Mouse (Mus musculus): Measurements from ENCODE around the gene Cabcoco1. TPM values are rescaled to one million over a fixed set of nuclear protein-coding genes. Genes with fewer than 3 reads are reported as not detected.

Cabcoco1 gene
- polyA plus RNA-seq, 1 experiment from 2014 or later, result 4.0 TPM

DNA sequence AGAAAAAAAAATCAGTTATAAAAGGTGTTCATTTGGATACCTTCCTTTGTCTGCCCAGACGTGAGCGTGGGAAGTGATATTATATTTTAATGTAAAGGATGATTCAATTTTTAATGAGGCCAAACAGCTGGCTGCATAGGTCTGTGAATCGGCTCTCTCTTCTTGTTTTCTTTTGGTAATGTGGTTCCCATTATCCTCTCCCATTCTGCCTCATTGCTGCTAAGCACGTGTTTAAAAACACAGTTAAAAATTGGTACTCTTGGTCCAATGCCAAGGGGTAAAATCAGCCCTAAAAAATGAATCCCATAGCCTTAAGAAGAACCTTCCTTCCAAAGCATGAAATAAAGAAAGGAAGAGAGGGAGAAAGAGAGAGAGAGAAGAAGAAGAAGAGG lies 17.1 kb upstream of the Cabcoco1 start:
- no peak overlapping the region for H3K9ac ChIP-seq (ENCODE audit: low read depth, low read length)
- H3K4me3 ChIP-seq (ENCODE audit: low read depth, low read length), result no peak overlapping the region
- no peaks in the 10 kb centered on the region for H3K4me1 ChIP-seq (replicated peaks; ENCODE audit: control insufficient read depth, insufficient read depth, low read length)
- TF ChIP-seq CTCF (IDR thresholded peaks at IDR 0.05; ENCODE audit: low read depth), result no peak
- 64% methylated on average over 4 of the region's 4 CpGs for WGBS
- H3K4me2 ChIP-seq (replicated peaks; ENCODE audit: low read depth), result no peak overlapping the region
- no peaks in the 10 kb centered on the region for H3K9me3 ChIP-seq (ENCODE audit: control insufficient read depth)
- H3K27me3 ChIP-seq (replicated peaks; ENCODE audit: control insufficient read depth, insufficient read depth, low read length), result no peaks in the 10 kb centered on the region
- no peaks in the 10 kb centered on the region for H3K36me3 ChIP-seq (ENCODE audit: control insufficient read depth, insufficient read depth)
- H3K27ac ChIP-seq (ENCODE audit: low read depth, low read length), result no peak overlapping the region
- ATAC-seq, result no peak

DNA sequence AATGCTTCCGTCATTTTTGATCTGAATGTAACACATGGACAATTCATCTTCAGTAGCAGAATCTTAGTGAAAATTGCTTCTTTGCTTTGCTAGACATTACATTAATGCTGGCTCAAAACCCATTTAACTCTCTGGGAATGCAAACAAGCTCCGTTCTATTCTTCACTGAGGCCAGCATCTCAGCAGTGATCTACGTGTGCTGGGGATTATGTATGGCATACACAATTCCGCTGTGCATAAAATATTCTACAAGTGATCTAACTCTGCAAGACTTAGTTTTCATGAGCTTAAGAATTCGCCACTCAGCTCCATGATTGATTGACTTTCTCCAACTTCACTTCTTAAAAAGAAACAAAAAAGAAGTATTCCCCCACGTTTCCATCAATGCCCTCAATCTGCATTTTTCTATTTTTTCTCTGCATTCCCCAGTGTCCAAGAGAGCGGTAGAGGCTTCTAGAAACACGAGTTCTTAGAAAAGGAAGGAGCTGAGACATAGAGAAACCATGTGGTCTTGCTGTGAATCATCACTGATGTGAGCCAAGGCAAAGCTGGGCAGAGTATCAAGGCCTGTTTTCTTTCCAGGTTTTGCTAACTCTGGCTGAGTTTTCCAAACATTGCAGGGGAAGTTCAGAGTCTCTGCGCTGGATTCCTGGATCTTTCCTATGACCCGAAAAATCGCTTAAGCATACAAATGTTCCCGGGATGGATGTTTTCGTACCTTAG lies 16.6 kb upstream of the Cabcoco1 start:
- Histone ChIP-seq H3K4me1 (replicated peaks; ENCODE audit: control insufficient read depth, insufficient read depth, low read length) (no peaks in the 10 kb centered on the region), H3K36me3 (ENCODE audit: control insufficient read depth, insufficient read depth) (no peaks in the 10 kb centered on the region), H3K27ac (ENCODE audit: low read depth, low read length) (peak overlapping the region; percentile 29; the same call in 1 of the 2 replicates), H3K4me3 (ENCODE audit: low read depth, low read length) (no peak overlapping the region), H3K9ac (ENCODE audit: low read depth, low read length) (no peak overlapping the region), H3K9me3 (ENCODE audit: control insufficient read depth) (no peaks in the 10 kb centered on the region), H3K4me2 (replicated peaks; ENCODE audit: low read depth) (no peak overlapping the region), H3K27me3 (replicated peaks; ENCODE audit: control insufficient read depth, insufficient read depth, low read length) (no peaks in the 10 kb centered on the region)
- WGBS, result 66% methylated on average over 13 of the region's 13 CpGs
- TF ChIP-seq CTCF (IDR thresholded peaks at IDR 0.05; ENCODE audit: low read depth), result no peak
- no peak for ATAC-seq

DNA sequence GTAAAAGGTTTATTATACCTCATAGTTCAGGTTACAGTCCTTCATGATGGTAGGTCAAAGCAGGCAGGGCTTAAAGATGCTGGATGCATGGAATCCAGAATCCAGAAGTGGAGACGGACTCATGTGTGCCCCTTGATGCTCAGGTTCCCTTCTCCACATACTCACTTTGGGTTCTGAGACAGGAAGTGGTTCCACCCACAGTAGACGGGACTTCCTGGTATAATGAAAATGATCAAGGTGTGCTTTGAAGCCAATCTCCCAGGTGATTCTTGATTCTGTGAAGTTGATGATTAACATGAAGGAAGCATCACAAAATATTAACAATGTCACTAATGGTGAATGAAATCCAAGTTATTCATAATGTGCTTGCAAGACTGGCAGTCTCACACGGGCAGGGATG lies 12.0 kb upstream of the Cabcoco1 start:
- WGBS, result 90% methylated on average over 3 of the region's 3 CpGs
- TF ChIP-seq CTCF (IDR thresholded peaks at IDR 0.05; ENCODE audit: low read depth), result no peak

DNA sequence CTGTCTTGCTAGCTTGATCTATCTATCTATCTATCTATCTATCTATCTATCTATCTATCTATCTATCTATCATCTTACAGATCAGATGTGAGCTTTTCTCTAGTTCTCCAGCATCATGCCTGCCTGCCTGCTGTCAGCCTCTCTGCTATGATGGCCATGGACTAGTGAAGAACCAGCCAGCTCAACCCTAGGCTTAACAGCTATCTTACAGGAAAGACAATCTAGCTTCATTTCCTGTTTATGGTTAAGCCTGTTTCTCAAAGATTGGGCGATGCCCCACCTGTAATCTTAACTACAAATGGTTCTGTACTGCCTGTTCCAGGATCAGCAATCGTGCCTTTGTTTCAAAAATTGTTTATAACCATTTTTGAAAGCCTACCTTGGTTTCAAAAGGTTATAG lies 10.9 kb upstream of the Cabcoco1 start:
- no peak overlapping the region for H3K9ac ChIP-seq (ENCODE audit: low read depth, low read length)
- H3K27me3 ChIP-seq (replicated peaks; ENCODE audit: control insufficient read depth, insufficient read depth, low read length), result no peaks in the 10 kb centered on the region
- 84% methylated on average over 2 of the region's 2 CpGs for WGBS
- no peak overlapping the region for H3K27ac ChIP-seq (ENCODE audit: low read depth, low read length)
- TF ChIP-seq CTCF (IDR thresholded peaks at IDR 0.05; ENCODE audit: low read depth), result no peak
- no peaks in the 10 kb centered on the region for H3K36me3 ChIP-seq (ENCODE audit: control insufficient read depth, insufficient read depth)
- H3K4me1 ChIP-seq (replicated peaks; ENCODE audit: control insufficient read depth, insufficient read depth, low read length), result no peaks in the 10 kb centered on the region
- H3K4me3 ChIP-seq (ENCODE audit: low read depth, low read length), result no peak overlapping the region
- ATAC-seq, result no peak
- H3K9me3 ChIP-seq (ENCODE audit: control insufficient read depth), result no peaks in the 10 kb centered on the region
- H3K4me2 ChIP-seq (replicated peaks; ENCODE audit: low read depth), result no peak overlapping the region

More for the DNA sequence above, 12.0 kb upstream of the Cabcoco1 start:
- no peaks in the 10 kb centered on the region for H3K36me3 ChIP-seq (ENCODE audit: control insufficient read depth, insufficient read depth)
- no peak overlapping the region for H3K4me2 ChIP-seq (replicated peaks; ENCODE audit: low read depth)
- no peaks in the 10 kb centered on the region for H3K4me1 ChIP-seq (replicated peaks; ENCODE audit: control insufficient read depth, insufficient read depth, low read length)
- no peaks in the 10 kb centered on the region for H3K9me3 ChIP-seq (ENCODE audit: control insufficient read depth)
- no peak for ATAC-seq
- H3K27me3 ChIP-seq (replicated peaks; ENCODE audit: control insufficient read depth, insufficient read depth, low read length), result no peaks in the 10 kb centered on the region
- no peak overlapping the region for H3K4me3 ChIP-seq (ENCODE audit: low read depth, low read length)
- H3K27ac ChIP-seq (ENCODE audit: low read depth, low read length), result no peak overlapping the region
- no peak overlapping the region for H3K9ac ChIP-seq (ENCODE audit: low read depth, low read length)

DNA sequence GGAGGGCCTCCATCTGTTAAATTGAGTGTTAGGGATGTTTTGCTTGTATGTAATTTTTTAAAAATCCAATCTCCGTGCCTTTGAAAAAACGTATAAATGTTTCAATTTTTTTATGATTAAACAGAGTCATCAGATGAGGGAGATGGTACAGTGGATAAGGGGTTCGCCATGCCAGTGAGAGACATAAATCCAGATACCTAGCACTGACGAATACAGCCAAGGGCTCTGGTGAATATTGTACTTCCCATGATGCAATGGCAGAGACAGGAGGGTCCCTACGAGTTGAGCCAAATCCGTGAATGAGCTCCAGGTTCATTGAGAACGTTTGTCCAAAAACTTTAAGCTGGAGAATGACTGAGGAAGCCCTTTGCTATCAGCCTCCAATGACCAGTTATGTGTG lies 9.6 kb upstream of the Cabcoco1 start:
- Histone ChIP-seq H3K4me1 (replicated peaks; ENCODE audit: control insufficient read depth, insufficient read depth, low read length) (no peaks in the 10 kb centered on the region), H3K4me3 (ENCODE audit: low read depth, low read length) (no peak overlapping the region), H3K27ac (ENCODE audit: low read depth, low read length) (no peak overlapping the region), H3K9me3 (ENCODE audit: control insufficient read depth) (no peaks in the 10 kb centered on the region), H3K27me3 (replicated peaks; ENCODE audit: control insufficient read depth, insufficient read depth, low read length) (no peaks in the 10 kb centered on the region), H3K4me2 (replicated peaks; ENCODE audit: low read depth) (no peak overlapping the region), H3K9ac (ENCODE audit: low read depth, low read length) (no peak overlapping the region), H3K36me3 (ENCODE audit: control insufficient read depth, insufficient read depth) (no peaks in the 10 kb centered on the region)
- no peak for ATAC-seq
- 61% methylated on average over 7 of the region's 7 CpGs for WGBS
- TF ChIP-seq CTCF (IDR thresholded peaks at IDR 0.05; ENCODE audit: low read depth), result no peak

DNA sequence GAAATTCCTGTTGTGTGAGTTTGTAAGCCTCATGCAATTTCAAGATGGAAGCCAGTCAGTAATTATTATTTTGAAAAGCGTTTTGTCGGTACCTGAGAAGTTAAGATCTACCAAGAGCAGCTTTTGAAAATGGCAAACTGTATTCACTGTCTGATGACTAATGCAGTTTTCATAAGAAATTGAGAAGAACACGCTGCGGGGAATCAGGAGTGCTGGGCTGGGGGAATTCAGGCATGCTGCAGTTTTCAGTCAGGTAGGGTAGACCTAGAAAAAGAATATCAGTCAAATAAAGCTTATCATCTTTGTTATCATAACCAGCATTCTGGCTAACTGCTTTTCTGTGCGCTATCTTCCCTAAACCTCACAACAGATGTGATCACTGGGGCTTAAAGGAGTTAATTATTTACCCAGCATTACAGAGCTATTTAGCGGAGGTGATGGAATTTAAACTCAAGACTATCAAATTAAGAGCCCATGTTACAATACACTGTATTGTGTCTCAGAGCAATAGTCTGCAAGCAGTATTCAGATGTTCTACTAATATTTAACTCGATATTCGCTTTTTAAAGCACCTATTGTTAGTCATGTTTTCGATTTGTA lies 9.1 kb upstream of the Cabcoco1 start:
- no peaks in the 10 kb centered on the region for H3K9me3 ChIP-seq (ENCODE audit: control insufficient read depth)
- ATAC-seq, result peak; percentile 82
- H3K4me3 ChIP-seq (ENCODE audit: low read depth, low read length), result no peak overlapping the region
- H3K4me2 ChIP-seq (replicated peaks; ENCODE audit: low read depth), result peak overlapping the region; percentile 30; the same call in 1 of the 2 replicates
- H3K27me3 ChIP-seq (replicated peaks; ENCODE audit: control insufficient read depth, insufficient read depth, low read length), result no peaks in the 10 kb centered on the region
- no peak overlapping the region for H3K9ac ChIP-seq (ENCODE audit: low read depth, low read length)
- no peaks in the 10 kb centered on the region for H3K36me3 ChIP-seq (ENCODE audit: control insufficient read depth, insufficient read depth)
- WGBS, result 41% methylated on average over 9 of the region's 9 CpGs
- no peaks in the 10 kb centered on the region for H3K4me1 ChIP-seq (replicated peaks; ENCODE audit: control insufficient read depth, insufficient read depth, low read length)
- H3K27ac ChIP-seq (ENCODE audit: low read depth, low read length), result no peak overlapping the region
- no peak for TF ChIP-seq CTCF (IDR thresholded peaks at IDR 0.05; ENCODE audit: low read depth)
